Mouse (Mus musculus) left cerebral cortex, postnatal 10 days (tissue): ENCODE measurements at regions not wholly inside any gene's neighbourhood (a gene's known extent, or its start where the extent isn't known, plus 50 kb on each side); places are given as distances from the start of the nearest gene placed in this dataset.

Experiments used
- DNase-seq, 2 experiments: peaks; one replicate each; pipeline ENCODE4 v3.0.0; 2021 to 2022; ENCODE audit warnings: low spot score in 2 of 2, mixed read lengths in 1 of 2; ENCODE audit errors: extremely low spot score in 1 of 2
- intact Hi-C: fragments of 180-260 bp; cut with DNase I; formaldehyde crosslinking; loops from one replicate; pipeline ENCODE4 v1.15.1; 2025

- intact Hi-C loops: no loop called here
- DNase-seq: no peak
Observed at GRCm38 (mm10) chr1:143060698-143061576, 579.5 kb upstream of the B3galt2 start.

GRCm38 (mm10) chr1:143065493-143065892, 575.0 kb upstream of the B3galt2 start:
- intact Hi-C loops: no loop called here
- DNase-seq: no peak

- intact Hi-C loops: no loop called here
Observed at GRCm38 (mm10) chr1:143071781-143072382, 568.6 kb upstream of the B3galt2 start.

GRCm38 (mm10) chr1:143074999-143075398, 565.5 kb upstream of the B3galt2 start:
- intact Hi-C loops: no loop called here

More at GRCm38 (mm10) chr1:143071781-143072382, 568.6 kb upstream of the B3galt2 start:
- no peak for DNase-seq

GRCm38 (mm10) chr1:143080441-143080840, 560.0 kb upstream of the B3galt2 start:
- DNase-seq: no peak
- intact Hi-C loops: no loop called here

More at GRCm38 (mm10) chr1:143074999-143075398, 565.5 kb upstream of the B3galt2 start:
- DNase-seq: no peak

GRCm38 (mm10) chr1:143096904-143097303, 543.6 kb upstream of the B3galt2 start:
- intact Hi-C loops: no loop called here
- DNase-seq: no peak

GRCm38 (mm10) chr1:143098307-143098706, 542.2 kb upstream of the B3galt2 start:
- DNase-seq: no peak
- intact Hi-C loops: no loop called here

- DNase-seq: no peak
- intact Hi-C loops: no loop called here
Observed at GRCm38 (mm10) chr1:143122185-143122584, 518.3 kb upstream of the B3galt2 start.

- DNase-seq: no peak
- intact Hi-C loops: no loop called here
Observed at GRCm38 (mm10) chr1:143130257-143130656, 510.2 kb upstream of the B3galt2 start.

GRCm38 (mm10) chr1:143132806-143133205, 507.7 kb upstream of the B3galt2 start:
- DNase-seq: no peak
- intact Hi-C loops: no loop called here

GRCm38 (mm10) chr1:143145111-143145984, 495.1 kb upstream of the B3galt2 start:
- intact Hi-C loops: no loop called here

GRCm38 (mm10) chr1:143171286-143171685, 469.2 kb upstream of the B3galt2 start:
- peak in 1 of 2 experiments; percentile 18 for DNase-seq
- intact Hi-C loops: no loop called here

More at GRCm38 (mm10) chr1:143145111-143145984, 495.1 kb upstream of the B3galt2 start:
- no peak for DNase-seq

GRCm38 (mm10) chr1:143173836-143174235, 466.6 kb upstream of the B3galt2 start:
- DNase-seq: no peak
- intact Hi-C loops: no loop called here

- no peak for DNase-seq
Observed at GRCm38 (mm10) chr1:143192167-143192793, 448.2 kb upstream of the B3galt2 start.

GRCm38 (mm10) chr1:143200213-143200889, 440.1 kb upstream of the B3galt2 start:
- intact Hi-C loops: no loop called here
- peak; percentile 13 to 18 for DNase-seq

More at GRCm38 (mm10) chr1:143192167-143192793, 448.2 kb upstream of the B3galt2 start:
- intact Hi-C loops: no loop called here

- no peak for DNase-seq
- intact Hi-C loops: no loop called here
Observed at GRCm38 (mm10) chr1:143200971-143201370, 439.5 kb upstream of the B3galt2 start.

GRCm38 (mm10) chr1:143202182-143202581, 438.3 kb upstream of the B3galt2 start:
- intact Hi-C loops: no loop called here
- DNase-seq: no peak

GRCm38 (mm10) chr1:143204070-143204469, 436.4 kb upstream of the B3galt2 start:
- intact Hi-C loops: no loop called here
- no peak for DNase-seq
